Mouse (Mus musculus) thymus, postnatal 25 days (tissue): ENCODE results near the gene Chkb.

Experiments
- DNase-seq: peaks from one replicate; pipeline ENCODE4 v3.0.0; 2022

Chkb gene

DNA sequence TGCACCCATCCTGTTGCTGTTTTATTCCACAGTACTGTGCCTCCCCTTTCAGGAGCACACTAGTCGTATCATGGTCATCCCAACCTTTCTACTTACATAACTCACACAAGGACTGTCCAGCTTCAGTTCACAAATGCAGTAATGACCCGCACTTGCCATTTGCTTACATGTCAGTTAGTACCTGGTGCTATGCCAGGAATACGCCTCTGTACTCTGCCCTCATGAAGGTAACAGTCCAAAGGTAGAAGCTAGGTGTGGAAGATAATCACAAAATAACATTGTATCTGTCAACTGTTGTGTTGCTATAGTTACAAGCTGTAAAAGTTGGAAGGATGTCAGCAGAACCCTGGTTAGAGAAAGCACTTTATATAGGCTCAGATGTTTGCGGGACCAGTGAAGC, 32.8 kb downstream of the Chkb start:
- no peak for DNase-seq

DNA sequence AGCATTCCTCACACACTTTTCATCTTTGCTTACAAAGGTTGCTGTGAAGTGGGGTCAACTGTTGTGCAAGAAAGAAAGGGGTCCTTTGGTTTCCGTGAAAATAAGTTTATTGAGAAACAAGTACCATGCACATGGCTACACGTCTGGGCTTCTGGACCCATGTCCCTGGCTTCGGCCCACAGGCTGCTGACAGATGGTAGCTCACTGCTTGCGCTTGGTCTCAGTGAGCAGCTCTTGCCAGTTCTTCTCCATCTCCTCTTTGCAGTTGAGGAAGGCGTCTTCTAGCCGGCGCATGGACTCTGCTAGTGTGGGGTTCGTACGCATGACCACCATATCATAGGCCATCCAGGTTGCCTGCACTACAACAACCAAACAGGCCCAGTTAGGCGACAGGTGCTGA, 39.6 kb downstream of the Chkb start:
- DNase-seq, result no peak

GRCm38 (mm10) chr15:89387127-89387526, 42.6 kb downstream of the Chkb start:
- peak; percentile 68 for DNase-seq

DNA sequence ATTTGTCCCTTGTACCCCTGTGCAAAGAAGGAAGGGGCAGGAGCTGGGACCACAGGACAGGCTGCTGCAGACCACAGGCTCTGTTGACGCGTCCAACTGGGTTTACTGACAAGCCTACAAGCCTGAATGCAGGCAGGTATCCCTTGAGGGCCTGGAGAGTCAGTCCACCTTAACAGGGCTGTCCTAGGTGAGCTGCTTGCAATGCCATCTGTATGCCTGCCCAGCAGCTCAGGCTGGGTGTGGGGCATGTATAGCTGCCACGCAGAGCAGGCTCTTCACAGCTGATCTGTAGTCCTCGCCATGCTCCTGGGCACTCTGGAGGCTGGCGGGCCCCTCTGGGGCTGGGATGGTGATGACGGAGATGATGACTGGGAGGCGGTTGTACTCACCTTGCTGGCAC, 45.1 kb downstream of the Chkb start, which contains the start of gene Klhdc7b:
Gene Klhdc7b, plus strand, starts transcription at position 301 of the 400 bp plus-strand sequence.
- no peak for DNase-seq

- peak; percentile 50 for DNase-seq
Observed at GRCm38 (mm10) chr15:89379429-89379828, 50.3 kb downstream of the Chkb start.

GRCm38 (mm10) chr15:89378831-89379401, 50.8 kb downstream of the Chkb start, which contains the start of gene Odf3b:
Gene Odf3b, minus strand, starts transcription at chr15:89379282.
- peak; percentile 63 for DNase-seq

DNA sequence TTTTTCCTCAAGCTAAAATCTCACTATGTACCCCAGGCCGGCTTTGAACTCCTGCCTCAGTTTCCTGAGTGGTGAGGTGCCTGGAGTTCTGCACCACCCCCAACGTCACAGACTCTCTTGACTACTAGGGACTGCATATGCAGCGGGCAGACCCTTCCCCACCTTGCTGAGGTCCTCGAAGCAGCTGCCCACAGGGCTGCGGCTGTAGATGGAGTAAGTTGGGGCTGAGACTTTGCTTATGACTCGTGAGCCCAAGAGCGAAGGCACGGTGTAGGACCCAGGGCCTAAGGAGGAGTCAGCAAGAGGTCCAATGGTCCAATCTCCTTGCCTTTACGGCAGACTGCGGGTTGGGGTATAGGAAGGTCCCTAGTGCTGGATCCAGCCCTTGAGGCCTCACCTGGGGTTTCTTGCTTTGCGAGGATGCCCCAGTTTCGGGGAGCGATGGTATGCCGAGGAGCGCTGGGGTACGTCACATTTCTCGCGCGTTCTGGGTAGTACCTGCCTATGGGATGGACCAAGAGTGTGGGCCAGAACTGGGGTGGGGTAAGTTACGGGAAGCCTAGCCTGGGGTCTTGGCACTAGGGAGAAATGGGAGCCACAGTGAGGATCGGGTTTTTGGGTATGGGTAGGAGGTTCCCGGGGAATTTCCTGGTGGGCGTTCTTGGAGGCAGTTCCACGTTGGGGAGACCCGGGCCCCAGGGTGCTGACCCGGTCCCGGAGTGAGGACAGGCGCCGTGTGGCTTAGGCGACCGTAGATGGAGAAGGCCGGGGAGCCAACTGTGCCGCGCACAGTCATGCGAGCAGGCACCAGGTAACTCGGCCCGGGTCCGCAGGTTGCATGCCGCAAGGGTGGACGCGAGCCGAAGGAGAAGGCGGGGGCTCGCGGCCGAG, 51.5 kb downstream of the Chkb start:
- peak; percentile 21 for DNase-seq

- DNase-seq, result no peak
Observed at GRCm38 (mm10) chr15:89377362-89377761, 52.3 kb downstream of the Chkb start.

GRCm38 (mm10) chr15:89376957-89377356, 52.8 kb downstream of the Chkb start, which contains the start of gene Tymp:
Gene Tymp, minus strand, starts transcription at chr15:89377039.
- DNase-seq, result no peak
